In genomic region chr19:26386075-26386474, GRCm38 (mm10) we compare ENCODE assay signal across 26 mouse cellular contexts.
A peak's percentile ranks its signal among the peaks of the same experiment; 100 is the strongest.
DNase-seq lines count a peak whose midpoint lies in the region; ATAC-seq and TF ChIP-seq lines count a peak whose summit lies in the region.
"Had no signal": no experiment of that assay in that cellular context is flagged by ENCODE, and none has a peak within 500 bp of the region (broad histone marks: within the 10 kb centered on the region; RNA-seq: fewer than 3 reads in every experiment).

No protein-coding gene starts in this region.

- no peaks in the 10 kb centered on the region for H3K36me3 ChIP-seq in kidney, postnatal 0 days (ENCODE audit: insufficient read depth, low read length)
- H3K36me3 ChIP-seq: embryonic facial prominence, embryonic 10.5 days; embryonic facial prominence, embryonic 12.5 days; forebrain, embryonic 15.5 days; G1E had no signal

- no peak overlapping the region for H3K4me2 ChIP-seq in kidney, postnatal 0 days (ENCODE audit: low read length)
- H3K4me2 ChIP-seq: embryonic facial prominence, embryonic 12.5 days; forebrain, embryonic 13.5 days; forebrain, embryonic 15.5 days had no signal

- no peak for TF ChIP-seq CTCF in kidney, postnatal 0 days (IDR thresholded peaks at IDR 0.05; ENCODE audit: low read depth)

- no peak overlapping the region for H3K27ac ChIP-seq in kidney, postnatal 0 days
- H3K27ac ChIP-seq: embryonic facial prominence, embryonic 10.5 days; embryonic facial prominence, embryonic 12.5 days; forebrain, embryonic 13.5 days; forebrain, embryonic 15.5 days had no signal

- no peaks in the 10 kb centered on the region for H3K4me1 ChIP-seq in kidney, postnatal 0 days (replicated peaks; ENCODE audit: insufficient read depth, low read length)
- H3K4me1 ChIP-seq: embryonic facial prominence, embryonic 10.5 days; embryonic facial prominence, embryonic 12.5 days; forebrain, embryonic 13.5 days had no signal

- H3K27me3 ChIP-seq in kidney, postnatal 0 days (ENCODE audit: insufficient read depth, low read length): no peaks in the 10 kb centered on the region
- H3K27me3 ChIP-seq: CH12.LX; embryonic facial prominence, embryonic 12.5 days; forebrain, embryonic 13.5 days; forebrain, embryonic 15.5 days had no signal

- no peaks in the 10 kb centered on the region for H3K9me3 ChIP-seq in kidney, postnatal 0 days (replicated peaks; ENCODE audit: low read length)
- H3K9me3 ChIP-seq: embryonic facial prominence, embryonic 10.5 days; embryonic facial prominence, embryonic 12.5 days; forebrain, embryonic 13.5 days; forebrain, embryonic 15.5 days had no signal

- H3K9ac ChIP-seq in kidney, postnatal 0 days (ENCODE audit: low read depth, low read length): no peak overlapping the region
- H3K9ac ChIP-seq: embryonic facial prominence, embryonic 12.5 days; forebrain, embryonic 13.5 days; forebrain, embryonic 15.5 days had no signal

- ATAC-seq in frontal cortex, adult (ENCODE audit: low TSS enrichment): peak; percentile 56; the same call in 1 of the 2 replicates
- no peak for ATAC-seq in kidney, postnatal 0 days (replicated peaks; ENCODE audit: low FRiP score, low read depth)
- ATAC-seq: activated CD4-positive, CD25-positive, alpha-beta regulatory T cell, adult 4 months; CD4-positive, CD25-positive, alpha-beta regulatory T cell, adult 4 months; forebrain, embryonic 13.5 days; forebrain, embryonic 15.5 days; Patski had no signal

- H3K4me3 ChIP-seq in kidney, postnatal 0 days (replicated peaks; ENCODE audit: low read depth, low read length): no peak overlapping the region
- H3K4me3 ChIP-seq: embryonic facial prominence, embryonic 10.5 days; embryonic facial prominence, embryonic 12.5 days; forebrain, embryonic 13.5 days; forebrain, embryonic 15.5 days had no signal

- DNase-seq in frontal cortex, postnatal 10 days (ENCODE audit: low spot score in 2 of 2): no peak
- peak; percentile 2 for DNase-seq in kidney, postnatal 0 days (ENCODE audit: low spot score)
- no peak for DNase-seq in kidney, postnatal 25 days
- DNase-seq in right cerebral cortex, adult 18-20 months: peak; percentile 40
- DNase-seq in right cerebral cortex, postnatal 25 days: no peak
- no peak for DNase-seq in urinary bladder, adult 18-20 months (ENCODE audit: low spot score in 2 of 2)
- DNase-seq: adrenal gland, adult 8-10 months; adrenal gland, postnatal 14 days; adrenal gland, postnatal 36 days; B cell, adult 2 months; cerebellum, adult 11 months; cerebellum, adult 18-20 months; cerebellum, adult 8-10 months; cerebellum, adult 9-11 months; cerebellum, postnatal 14 days; cerebellum, postnatal 36 days had no signal

Comparison
In these comparisons a context has a peak if more than half of its experiments do, and no peak if none do; other contexts are left out.
1. DNase-seq: peak in kidney, postnatal 0 days (single experiment) and right cerebral cortex, adult 18-20 months (single experiment); none in frontal cortex, postnatal 10 days (0 of 2), kidney, postnatal 25 days (0 of 2), right cerebral cortex, postnatal 25 days (single experiment) and urinary bladder, adult 18-20 months (0 of 2).